Mouse (Mus musculus) ES-Bruce4 (cell line): ENCODE measurements at regions not wholly inside any gene's neighbourhood (a gene's known extent, or its start where the extent isn't known, plus 50 kb on each side); places are given as distances from the start of the nearest gene placed in this dataset.

Experiments used
- H3K27ac ChIP-seq: 2 replicates; pipeline ENCODE4 v1.5.1; 2012; ENCODE audit warnings: low read length, inconsistent platforms; ENCODE audit not compliant: insufficient read depth
- H3K27me3 ChIP-seq: 2 replicates; pipeline ENCODE4 v1.6.1; 2012; ENCODE audit warnings: mild to moderate bottlenecking, low read length, inconsistent platforms; ENCODE audit not compliant: control insufficient read depth, poor library complexity, insufficient read depth, severe bottlenecking
- H3K36me3 ChIP-seq: 2 replicates; pipeline ENCODE4 v1.6.1; 2012; ENCODE audit warnings: inconsistent platforms, mild to moderate bottlenecking, low read length, moderate library complexity; ENCODE audit not compliant: control insufficient read depth, poor library complexity, insufficient read depth, severe bottlenecking
- H3K4me1 ChIP-seq: one replicate; pipeline ENCODE4 v1.8.1; 2011; ENCODE audit warnings: low read length; ENCODE audit not compliant: control insufficient read depth, insufficient read depth
- H3K4me3 ChIP-seq: 2 replicates; pipeline ENCODE4 v1.5.1; 2011; ENCODE audit warnings: low read depth, mild to moderate bottlenecking, low read length
- H3K9ac ChIP-seq: 2 replicates; pipeline ENCODE4 v1.6.1; 2012; ENCODE audit warnings: low read depth, mild to moderate bottlenecking, inconsistent platforms; ENCODE audit not compliant: poor library complexity, severe bottlenecking
- H3K9me3 ChIP-seq: replicated peaks from 2 replicates; pipeline ENCODE4 v1.6.1; 2012; ENCODE audit warnings: mild to moderate bottlenecking, low read length, inconsistent platforms; ENCODE audit not compliant: control insufficient read depth, poor library complexity, insufficient read depth, severe bottlenecking
- CTCF ChIP-seq: IDR thresholded peaks from one replicate; pipeline ENCODE4 v1.8.1; 2011; ENCODE audit warnings: low read depth, low read length
- EP300 ChIP-seq: IDR thresholded peaks from 2 replicates; pipeline ENCODE4 v1.6.1; 2011; ENCODE audit warnings: low read depth, low read length; ENCODE audit not compliant: insufficient read depth
- POLR2A ChIP-seq: IDR thresholded peaks from one replicate; pipeline ENCODE4 v1.8.1; 2011; ENCODE audit warnings: low read length; ENCODE audit not compliant: insufficient read depth

GRCm38 (mm10) chr3:21638886-21639285 is 437.6 kb upstream of the Tbl1xr1 start:
- H3K36me3 ChIP-seq = no peaks in the 10 kb centered on the region
- no peak for TF ChIP-seq EP300
- no peak for TF ChIP-seq POLR2A
- TF ChIP-seq CTCF = no peak
- H3K27ac ChIP-seq = no peak overlapping the region

DNA sequence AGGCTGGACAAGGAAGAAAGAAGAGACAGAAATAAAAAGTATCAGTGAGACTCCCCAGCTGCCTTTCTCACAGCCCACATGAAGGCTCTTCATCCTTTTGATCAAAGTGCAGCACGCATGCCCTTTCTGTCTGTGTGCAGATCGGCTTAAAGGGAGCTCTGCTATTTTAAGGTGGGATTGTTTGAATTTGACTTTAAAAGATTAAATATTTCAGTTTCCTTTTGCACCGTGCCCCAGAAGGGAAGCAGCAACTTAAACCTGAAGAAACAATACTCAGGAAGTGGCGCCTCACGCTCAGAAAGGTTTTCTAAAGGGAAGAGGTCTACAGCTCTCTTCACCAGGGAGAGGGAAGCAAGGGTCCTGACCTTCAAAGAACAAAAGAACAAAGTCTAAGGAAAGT is 436.9 kb upstream of the Tbl1xr1 start:
- Histone ChIP-seq H3K9ac (no peak overlapping the region), H3K27ac (no peak overlapping the region)
- TF ChIP-seq CTCF (no peak), EP300 (no peak), POLR2A (no peak)

More at GRCm38 (mm10) chr3:21638886-21639285, 437.6 kb upstream of the Tbl1xr1 start:
- Histone ChIP-seq H3K4me1 (peaks cover 1% of the 10 kb centered on the region), H3K27me3 (no peaks in the 10 kb centered on the region), H3K9me3 (no peaks in the 10 kb centered on the region), H3K4me3 (no peak overlapping the region), H3K9ac (no peak overlapping the region)

DNA sequence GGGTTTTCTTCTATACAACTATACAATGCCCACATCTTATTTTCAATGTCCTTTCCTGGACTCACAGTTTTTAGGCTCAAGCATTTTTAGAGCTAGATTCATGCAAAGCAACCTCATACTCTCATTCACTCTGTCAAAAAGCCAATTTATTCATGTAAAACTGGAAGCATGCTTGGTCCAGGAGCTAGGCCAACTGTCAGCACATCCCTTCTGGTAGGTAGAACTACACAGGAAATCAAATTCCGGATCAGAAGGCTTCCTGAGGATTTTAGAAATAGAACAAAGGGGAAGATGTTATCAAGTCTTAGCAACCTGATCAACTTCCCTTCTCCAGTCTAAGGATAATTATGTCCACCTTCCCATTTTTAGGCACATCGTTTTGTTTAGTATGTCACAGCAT is 432.4 kb upstream of the Tbl1xr1 start:
- no peak overlapping the region for H3K4me3 ChIP-seq
- no peak overlapping the region for H3K27ac ChIP-seq
- H3K36me3 ChIP-seq = no peaks in the 10 kb centered on the region
- no peak for TF ChIP-seq EP300
- TF ChIP-seq POLR2A = no peak
- no peak for TF ChIP-seq CTCF
- H3K27me3 ChIP-seq = no peaks in the 10 kb centered on the region
- H3K9ac ChIP-seq = no peak overlapping the region
- no peaks in the 10 kb centered on the region for H3K4me1 ChIP-seq
- no peaks in the 10 kb centered on the region for H3K9me3 ChIP-seq

More for the DNA sequence above, 436.9 kb upstream of the Tbl1xr1 start:
- Histone ChIP-seq H3K9me3 (no peaks in the 10 kb centered on the region), H3K27me3 (no peaks in the 10 kb centered on the region), H3K4me3 (no peak overlapping the region), H3K4me1 (peaks cover 1% of the 10 kb centered on the region), H3K36me3 (no peaks in the 10 kb centered on the region)

GRCm38 (mm10) chr3:21645268-21645667 is 431.2 kb upstream of the Tbl1xr1 start:
- Histone ChIP-seq H3K9ac (no peak overlapping the region), H3K27me3 (no peaks in the 10 kb centered on the region), H3K4me1 (no peaks in the 10 kb centered on the region), H3K27ac (no peak overlapping the region), H3K4me3 (no peak overlapping the region), H3K9me3 (no peaks in the 10 kb centered on the region), H3K36me3 (no peaks in the 10 kb centered on the region)
- TF ChIP-seq POLR2A = no peak
- TF ChIP-seq CTCF = no peak
- no peak for TF ChIP-seq EP300

DNA sequence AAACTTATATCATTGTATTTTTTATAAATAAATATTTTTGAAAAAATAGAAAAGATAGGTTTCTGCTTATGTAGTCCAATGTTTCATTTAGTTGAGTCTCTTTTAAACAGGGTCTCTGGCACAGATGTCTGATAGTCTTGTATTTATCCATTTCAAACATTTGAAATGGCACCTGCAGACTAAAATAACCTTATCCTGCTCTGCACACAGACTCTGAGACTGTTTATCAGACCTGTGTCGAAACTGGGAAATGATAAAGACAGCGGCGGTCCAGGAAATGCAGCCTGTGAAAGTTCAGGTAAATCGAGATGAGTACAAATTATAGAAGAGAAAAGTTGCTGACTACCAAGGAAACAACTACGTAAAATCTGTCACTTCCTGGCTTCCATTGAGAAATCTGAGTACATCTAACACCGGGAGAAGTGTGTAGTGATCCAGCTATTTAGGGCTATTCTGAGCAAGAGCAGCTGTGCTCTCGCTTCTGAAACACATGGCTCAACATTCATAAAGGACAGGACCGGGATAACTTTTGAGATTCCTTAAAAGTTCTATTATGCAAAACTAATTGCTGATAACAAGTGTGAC is 426.5 kb upstream of the Tbl1xr1 start:
- Histone ChIP-seq H3K9me3 (no peaks in the 10 kb centered on the region), H3K4me1 (no peaks in the 10 kb centered on the region), H3K36me3 (no peaks in the 10 kb centered on the region), H3K27me3 (no peaks in the 10 kb centered on the region), H3K4me3 (no peak overlapping the region), H3K9ac (no peak overlapping the region), H3K27ac (no peak overlapping the region)
- no peak for TF ChIP-seq POLR2A
- TF ChIP-seq CTCF = no peak
- no peak for TF ChIP-seq EP300

GRCm38 (mm10) chr3:21655301-21655700 is 421.2 kb upstream of the Tbl1xr1 start:
- H3K36me3 ChIP-seq = no peaks in the 10 kb centered on the region
- TF ChIP-seq POLR2A (no peak), CTCF (no peak), EP300 (no peak)
- H3K9ac ChIP-seq = no peak overlapping the region
- H3K4me1 ChIP-seq = no peaks in the 10 kb centered on the region
- H3K9me3 ChIP-seq = peaks cover 11% of the 10 kb centered on the region
- H3K4me3 ChIP-seq = no peak overlapping the region
- H3K27ac ChIP-seq = no peak overlapping the region; the same call in 1 of the 2 replicates
- no peaks in the 10 kb centered on the region for H3K27me3 ChIP-seq
